ENCODE assay signal across 12 mouse cellular contexts in the genomic region with DNA sequence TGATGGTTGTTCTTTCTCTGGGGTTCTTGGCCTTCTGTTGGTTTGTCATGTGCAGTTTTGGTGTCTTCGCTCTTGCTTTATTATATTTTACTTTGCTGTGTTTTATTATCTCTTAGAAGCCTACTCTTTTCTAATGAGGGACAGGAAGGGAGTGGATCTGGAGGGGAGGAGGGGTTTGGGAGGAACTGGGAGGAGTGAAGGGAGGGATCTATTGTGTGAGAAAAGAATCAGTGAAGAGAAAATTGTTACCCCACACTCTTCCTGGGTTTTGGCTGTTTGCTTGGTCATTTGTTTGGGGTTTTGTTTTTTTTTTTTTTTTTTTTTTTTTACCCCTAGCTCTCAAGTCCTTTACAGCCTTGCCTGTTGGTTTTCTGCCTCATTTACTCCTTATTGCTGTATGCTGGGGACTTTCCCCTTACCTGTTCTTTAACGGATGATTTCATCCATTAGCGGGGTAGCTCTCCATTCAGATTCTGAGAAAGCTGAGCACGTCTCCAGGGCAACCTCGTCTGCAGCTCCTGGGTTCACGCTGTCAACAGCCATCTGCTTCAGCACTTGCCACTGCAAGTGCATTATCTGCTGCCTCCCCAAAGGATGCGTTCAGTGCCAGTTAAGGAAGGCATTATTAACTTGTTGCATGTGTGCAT. TPM values are rescaled to one million over a fixed set of nuclear protein-coding genes. Genes with fewer than 3 reads are reported as not detected.
DNase-seq lines count a peak whose midpoint lies in the region; ATAC-seq lines count a peak whose summit lies in the region.
"Had no signal": no experiment of that assay in that cellular context is flagged by ENCODE, and none has a peak within 500 bp of the region (broad histone marks: within the 10 kb centered on the region; RNA-seq: fewer than 3 reads in every experiment).

No protein-coding gene starts in this region.

- no peaks in the 10 kb centered on the region for H3K27me3 ChIP-seq in embryonic facial prominence, embryonic 15.5 days
- H3K27me3 ChIP-seq in hindbrain, embryonic 15.5 days = no peaks in the 10 kb centered on the region
- H3K27me3 ChIP-seq in neural tube, embryonic 12.5 days (replicated peaks) = no peaks in the 10 kb centered on the region
- H3K27me3 ChIP-seq: limb, embryonic 15.5 days had no signal

- H3K9ac ChIP-seq in embryonic facial prominence, embryonic 15.5 days = no peak overlapping the region
- no peak overlapping the region for H3K9ac ChIP-seq in hindbrain, embryonic 15.5 days
- no peak overlapping the region for H3K9ac ChIP-seq in neural tube, embryonic 12.5 days
- H3K9ac ChIP-seq: limb, embryonic 15.5 days had no signal

- H3K36me3 ChIP-seq in embryonic facial prominence, embryonic 15.5 days = no peaks in the 10 kb centered on the region
- no peaks in the 10 kb centered on the region for H3K36me3 ChIP-seq in hindbrain, embryonic 15.5 days
- no peaks in the 10 kb centered on the region for H3K36me3 ChIP-seq in neural tube, embryonic 12.5 days
- H3K36me3 ChIP-seq: G1E; limb, embryonic 15.5 days had no signal

- peak; percentile 34; the same call in 1 of the 2 replicates for ATAC-seq in embryonic facial prominence, embryonic 15.5 days (ENCODE audit: insufficient number of reproducible peaks, low FRiP score, low TSS enrichment, low read depth)
- ATAC-seq in hindbrain, embryonic 15.5 days (ENCODE audit: low FRiP score, low read depth) = peak; percentile 85
- ATAC-seq in neural tube, embryonic 12.5 days (ENCODE audit: low FRiP score, low read depth) = peak; percentile 79

- H3K27ac ChIP-seq in embryonic facial prominence, embryonic 15.5 days (replicated peaks) = no peak overlapping the region
- no peak overlapping the region for H3K27ac ChIP-seq in hindbrain, embryonic 15.5 days (replicated peaks)
- H3K27ac ChIP-seq in neural tube, embryonic 12.5 days = no peak overlapping the region
- H3K27ac ChIP-seq: limb, embryonic 15.5 days had no signal

- H3K4me3 ChIP-seq in embryonic facial prominence, embryonic 15.5 days (replicated peaks) = no peak overlapping the region
- H3K4me3 ChIP-seq in hindbrain, embryonic 15.5 days = no peak overlapping the region
- no peak overlapping the region for H3K4me3 ChIP-seq in neural tube, embryonic 12.5 days
- H3K4me3 ChIP-seq: limb, embryonic 15.5 days had no signal

- H3K4me1 ChIP-seq in embryonic facial prominence, embryonic 15.5 days = no peaks in the 10 kb centered on the region
- peaks cover 8% of the 10 kb centered on the region for H3K4me1 ChIP-seq in hindbrain, embryonic 15.5 days (replicated peaks)
- peaks cover 15% of the 10 kb centered on the region for H3K4me1 ChIP-seq in neural tube, embryonic 12.5 days
- H3K4me1 ChIP-seq: limb, embryonic 15.5 days had no signal

- peak; percentile 23 to 35 for DNase-seq in cerebellum, postnatal 10 days
- no peak for DNase-seq in cerebellum, adult 18-20 months
- DNase-seq in urinary bladder, postnatal 36 days (ENCODE audit: low spot score in 2 of 2) = no peak
- no peak for DNase-seq in cerebellum, adult 11-12 months
- DNase-seq in testis, postnatal 14 days (ENCODE audit: low spot score) = no peak
- DNase-seq: heart, postnatal 14 days; thymus, adult 2 months had no signal

- WGBS in embryonic facial prominence, embryonic 15.5 days = 29% methylated on average over 7 of the region's 7 CpGs
- WGBS in hindbrain, embryonic 15.5 days = 11% methylated on average over 7 of the region's 7 CpGs
- WGBS in neural tube, embryonic 12.5 days = 11% methylated on average over 7 of the region's 7 CpGs

- no peak overlapping the region for H3K4me2 ChIP-seq in embryonic facial prominence, embryonic 15.5 days (replicated peaks)
- H3K4me2 ChIP-seq in hindbrain, embryonic 15.5 days = no peak overlapping the region
- H3K4me2 ChIP-seq in neural tube, embryonic 12.5 days (replicated peaks) = no peak overlapping the region
- H3K4me2 ChIP-seq: limb, embryonic 15.5 days had no signal

- no peaks in the 10 kb centered on the region for H3K9me3 ChIP-seq in embryonic facial prominence, embryonic 15.5 days (replicated peaks)
- H3K9me3 ChIP-seq in hindbrain, embryonic 15.5 days = no peaks in the 10 kb centered on the region
- no peaks in the 10 kb centered on the region for H3K9me3 ChIP-seq in neural tube, embryonic 12.5 days
- H3K9me3 ChIP-seq: G1E; limb, embryonic 15.5 days had no signal

RNA-seq across cellular contexts. Expression of gene Dnajc21, which starts 49.1 kb away (rescaled TPM):
- polyA plus RNA-seq in embryonic facial prominence, embryonic 15.5 days (2015; fragmentation: Nextera tagmentation; extraction: Ambion mirVana) = 12.4 and 14.4 TPM in 2 replicates
- polyA plus RNA-seq in hindbrain, embryonic 15.5 days (2015; fragmentation: Nextera tagmentation; extraction: Ambion mirVana) = 13.6 and 13.8 TPM in 2 replicates
- 14.1 and 15.7 TPM in 2 replicates for polyA plus RNA-seq in neural tube, embryonic 12.5 days (2016; fragmentation: Nextera tagmentation; extraction: Ambion mirVana)

Comparison
In these comparisons a context has a peak if more than half of its experiments do, and no peak if none do; other contexts are left out.
1. DNase-seq: peak in cerebellum, postnatal 10 days (2 of 2); none in cerebellum, adult 18-20 months (0 of 2), urinary bladder, postnatal 36 days (0 of 2), cerebellum, adult 11-12 months (single experiment) and testis, postnatal 14 days (single experiment).
2. ATAC-seq: peak in every context shown above with its lines; median percentile 85 in hindbrain, embryonic 15.5 days; 79 in neural tube, embryonic 12.5 days; 34 in embryonic facial prominence, embryonic 15.5 days.